Mouse (Mus musculus): ENCODE results near the gene Ccdc22.

Gene Ccdc22

DNA sequence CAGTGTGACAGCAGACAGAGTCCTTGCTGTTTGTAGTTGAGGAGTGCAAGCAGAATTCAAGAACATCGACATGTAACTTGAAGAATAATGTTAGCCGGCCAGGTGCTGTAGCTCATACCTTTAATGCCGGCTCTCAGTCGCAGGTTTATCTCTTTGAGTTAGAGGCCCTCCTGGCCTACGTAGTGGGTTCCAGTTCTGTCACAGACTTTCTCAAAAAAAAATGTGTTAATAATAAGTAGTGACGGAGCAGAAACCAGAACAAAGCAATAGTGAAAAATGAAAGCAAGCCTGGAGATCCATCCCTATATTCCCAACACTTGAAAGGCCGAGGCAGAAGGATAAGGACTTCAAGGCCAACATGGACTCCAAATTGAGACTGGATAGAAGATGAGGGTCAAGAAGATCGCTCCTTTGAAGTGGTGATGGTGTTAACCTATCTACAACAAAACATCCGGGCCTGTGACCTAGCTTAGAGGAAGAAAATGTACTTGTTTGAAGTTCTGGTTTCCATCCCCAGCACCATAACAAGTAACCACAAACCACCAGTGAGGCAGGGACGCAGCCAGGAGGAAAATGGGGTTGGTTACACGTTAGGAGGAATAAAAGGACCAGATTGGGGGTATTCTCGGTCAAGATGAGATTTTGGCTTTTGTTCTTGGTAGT lies 12.7 kb upstream of the Ccdc22 start:
- no peak overlapping the region for H3K4me3 ChIP-seq (replicated peaks; ENCODE audit: low read length)
- no peak for TF ChIP-seq NANOG (IDR thresholded peaks at IDR 0.05; ENCODE audit: borderline replicate concordance, low read length)
- no peak for TF ChIP-seq CTCF (conservative IDR thresholded peaks at IDR 0.05; ENCODE audit: low read length)
- no peak for TF ChIP-seq POU5F1 (IDR thresholded peaks at IDR 0.05; ENCODE audit: borderline replicate concordance, low read length)

DNA sequence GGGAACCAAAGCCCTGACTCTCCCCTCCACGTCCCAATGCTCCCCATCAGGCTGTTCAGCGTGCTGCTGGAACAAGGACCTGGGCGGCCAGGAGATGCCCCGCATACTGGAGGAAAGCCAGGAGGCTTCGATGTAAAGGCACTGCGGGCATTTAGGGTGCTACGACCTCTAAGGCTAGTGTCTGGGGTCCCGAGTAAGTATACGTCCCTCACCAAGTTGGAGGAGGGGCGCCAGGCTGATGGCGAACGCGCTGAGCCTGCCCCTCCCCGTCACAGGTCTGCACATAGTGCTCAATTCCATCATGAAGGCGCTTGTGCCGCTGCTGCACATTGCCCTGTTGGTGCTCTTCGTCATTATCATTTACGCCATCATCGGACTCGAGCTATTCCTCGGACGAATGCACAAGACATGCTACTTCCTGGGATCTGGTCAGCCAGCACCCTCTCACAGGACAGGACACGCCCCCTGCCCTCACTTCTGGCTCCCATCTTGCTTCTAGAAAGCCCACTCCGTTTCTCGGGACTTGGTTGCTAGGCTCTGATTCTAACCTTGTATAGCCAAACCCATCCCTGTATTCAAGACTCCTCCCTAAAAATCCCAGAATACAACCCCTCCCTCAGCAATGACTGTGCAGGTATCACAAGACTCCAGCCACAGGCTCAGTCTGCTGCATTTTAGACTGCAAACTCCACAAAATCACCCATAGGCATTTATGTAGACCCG lies 5.4 kb upstream of the Ccdc22 start:
- Histone ChIP-seq H3K4me3 (replicated peaks; ENCODE audit: low read length) (peak overlapping the region; percentile 69), H3K27me3 (ENCODE audit: insufficient read depth, low read length) (peaks cover 36% of the 10 kb centered on the region), H3K36me3 (ENCODE audit: insufficient read depth, low read length) (no peaks in the 10 kb centered on the region), H3K4me1 (replicated peaks; ENCODE audit: low read depth, low read length) (peaks cover 14% of the 10 kb centered on the region; the same call in 1 of the 2 replicates), H3K9me3 (ENCODE audit: low read length) (no peaks in the 10 kb centered on the region)
- no peak for TF ChIP-seq CTCF (conservative IDR thresholded peaks at IDR 0.05; ENCODE audit: low read length)
- no peak for TF ChIP-seq POU5F1 (IDR thresholded peaks at IDR 0.05; ENCODE audit: borderline replicate concordance, low read length)
- no peak for TF ChIP-seq NANOG (IDR thresholded peaks at IDR 0.05; ENCODE audit: borderline replicate concordance, low read length)

More for the DNA sequence above, 12.7 kb upstream of the Ccdc22 start:
- H3K9me3 ChIP-seq (ENCODE audit: low read length), result no peaks in the 10 kb centered on the region
- no peaks in the 10 kb centered on the region for H3K4me1 ChIP-seq (replicated peaks; ENCODE audit: low read depth, low read length)
- H3K27me3 ChIP-seq (ENCODE audit: insufficient read depth, low read length), result peaks cover 2% of the 10 kb centered on the region; the same call in 1 of the 2 replicates
- H3K36me3 ChIP-seq (ENCODE audit: insufficient read depth, low read length), result no peaks in the 10 kb centered on the region

DNA sequence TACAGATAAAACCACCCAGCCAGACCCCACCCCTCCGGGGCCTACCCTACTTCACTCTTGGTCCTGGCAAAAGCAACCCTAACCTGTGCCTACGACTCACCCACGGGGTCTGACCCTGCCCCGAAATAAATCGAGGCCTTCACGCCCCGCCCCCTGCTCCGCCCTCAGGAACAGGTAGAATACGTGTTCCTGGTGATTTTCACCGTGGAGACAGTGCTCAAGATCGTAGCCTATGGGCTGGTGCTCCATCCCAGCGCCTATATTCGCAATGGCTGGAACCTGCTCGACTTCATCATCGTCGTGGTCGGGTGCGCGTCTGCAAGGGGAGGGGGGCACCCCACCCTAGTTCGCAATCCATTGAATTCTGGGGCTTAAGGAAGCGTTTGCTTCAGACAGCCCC lies 4.7 kb upstream of the Ccdc22 start:
- TF ChIP-seq NANOG (IDR thresholded peaks at IDR 0.05; ENCODE audit: borderline replicate concordance, low read length) (no peak), POU5F1 (IDR thresholded peaks at IDR 0.05; ENCODE audit: borderline replicate concordance, low read length) (no peak), CTCF (conservative IDR thresholded peaks at IDR 0.05; ENCODE audit: low read length) (no peak)
- Histone ChIP-seq H3K36me3 (ENCODE audit: insufficient read depth, low read length) (no peaks in the 10 kb centered on the region), H3K9me3 (ENCODE audit: low read length) (no peaks in the 10 kb centered on the region), H3K4me1 (replicated peaks; ENCODE audit: low read depth, low read length) (peaks cover 14% of the 10 kb centered on the region; the same call in 1 of the 2 replicates), H3K4me3 (replicated peaks; ENCODE audit: low read length) (peak overlapping the region; percentile 69), H3K27me3 (ENCODE audit: insufficient read depth, low read length) (peaks cover 36% of the 10 kb centered on the region)

DNA sequence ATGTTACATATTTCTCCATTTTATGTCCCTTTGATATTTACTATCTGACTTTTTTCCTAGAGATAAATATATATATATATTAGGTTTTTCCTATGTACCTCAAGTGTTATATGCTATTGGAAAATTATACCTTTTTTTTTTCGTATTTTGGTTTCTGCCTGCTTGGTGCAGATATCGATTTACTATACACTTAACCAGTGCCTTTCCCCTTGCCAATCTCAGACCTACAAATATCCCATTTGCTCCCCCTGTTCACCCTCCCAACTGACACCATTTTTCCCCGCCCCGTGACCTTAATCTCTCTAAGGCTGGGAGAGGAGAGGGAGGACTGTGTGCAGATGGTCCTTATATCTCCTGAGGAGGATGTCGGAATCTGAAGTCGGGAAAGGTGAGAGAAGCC lies 1.5 kb upstream of the Ccdc22 start, which contains the start of gene Cacna1f:
Cacna1f (plus strand) TSS at position 301 of the 400 bp plus-strand sequence.
- Histone ChIP-seq H3K27me3 (ENCODE audit: insufficient read depth, low read length) (peaks cover 36% of the 10 kb centered on the region), H3K4me3 (replicated peaks; ENCODE audit: low read length) (no peak within 1 kb of the TSS), H3K4me1 (replicated peaks; ENCODE audit: low read depth, low read length) (peaks cover 24% of the 10 kb centered on the region), H3K9me3 (ENCODE audit: low read length) (no peaks in the 10 kb centered on the region), H3K36me3 (ENCODE audit: insufficient read depth, low read length) (peaks cover 19% of the 10 kb centered on the region)
- no peak for TF ChIP-seq NANOG (IDR thresholded peaks at IDR 0.05; ENCODE audit: borderline replicate concordance, low read length)
- no peak for TF ChIP-seq CTCF (conservative IDR thresholded peaks at IDR 0.05; ENCODE audit: low read length)
- TF ChIP-seq POU5F1 (IDR thresholded peaks at IDR 0.05; ENCODE audit: borderline replicate concordance, low read length), result no peak

DNA sequence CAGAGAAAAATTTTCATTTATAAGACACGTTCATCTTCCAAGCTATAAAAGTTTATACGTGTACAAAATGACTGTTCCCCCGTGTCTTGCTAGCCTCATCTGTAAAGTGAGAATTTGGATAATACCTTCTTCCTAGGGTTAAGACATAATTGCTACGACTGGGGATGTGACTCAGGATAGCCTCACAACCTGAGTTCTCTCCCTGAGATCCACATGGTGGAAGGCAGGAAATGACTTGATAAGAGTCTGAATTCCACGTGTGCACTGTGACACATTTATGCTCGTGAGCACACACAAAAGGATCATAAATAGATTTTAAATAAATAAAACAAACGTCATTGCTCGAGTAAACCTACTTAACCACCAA lies 241 bp upstream of the Ccdc22 start:
- Histone ChIP-seq H3K4me3 (replicated peaks; ENCODE audit: low read length) (no peak overlapping the region), H3K27me3 (ENCODE audit: insufficient read depth, low read length) (peaks cover 25% of the 10 kb centered on the region), H3K9me3 (ENCODE audit: low read length) (no peaks in the 10 kb centered on the region), H3K4me1 (replicated peaks; ENCODE audit: low read depth, low read length) (peaks cover 17% of the 10 kb centered on the region), H3K36me3 (ENCODE audit: insufficient read depth, low read length) (peaks cover 22% of the 10 kb centered on the region)
- TF ChIP-seq NANOG (IDR thresholded peaks at IDR 0.05; ENCODE audit: borderline replicate concordance, low read length) (no peak), POU5F1 (IDR thresholded peaks at IDR 0.05; ENCODE audit: borderline replicate concordance, low read length) (no peak), CTCF (conservative IDR thresholded peaks at IDR 0.05; ENCODE audit: low read length) (no peak)

DNA sequence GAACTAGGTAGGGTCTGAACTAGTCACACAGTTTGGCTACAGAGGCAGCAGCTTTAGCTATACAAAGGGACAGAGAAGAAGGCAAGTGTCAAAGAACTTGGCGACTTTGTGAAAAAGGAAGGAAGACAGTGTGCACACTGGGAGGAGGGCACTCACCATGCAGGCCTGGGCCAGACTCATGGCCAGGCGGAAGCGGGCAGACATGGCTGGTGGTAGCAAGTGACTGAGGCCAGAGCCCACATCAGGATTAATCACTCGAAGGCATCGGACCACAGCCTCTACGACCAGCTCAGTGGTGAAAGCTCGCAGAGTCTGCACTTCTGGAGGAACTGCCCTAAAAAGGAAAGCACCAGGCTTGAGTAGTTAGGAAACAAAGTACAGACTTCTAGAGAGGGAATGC lies 1.3 kb downstream of the Ccdc22 start:
- H3K27me3 ChIP-seq (ENCODE audit: insufficient read depth, low read length), result peaks cover 12% of the 10 kb centered on the region

DNA sequence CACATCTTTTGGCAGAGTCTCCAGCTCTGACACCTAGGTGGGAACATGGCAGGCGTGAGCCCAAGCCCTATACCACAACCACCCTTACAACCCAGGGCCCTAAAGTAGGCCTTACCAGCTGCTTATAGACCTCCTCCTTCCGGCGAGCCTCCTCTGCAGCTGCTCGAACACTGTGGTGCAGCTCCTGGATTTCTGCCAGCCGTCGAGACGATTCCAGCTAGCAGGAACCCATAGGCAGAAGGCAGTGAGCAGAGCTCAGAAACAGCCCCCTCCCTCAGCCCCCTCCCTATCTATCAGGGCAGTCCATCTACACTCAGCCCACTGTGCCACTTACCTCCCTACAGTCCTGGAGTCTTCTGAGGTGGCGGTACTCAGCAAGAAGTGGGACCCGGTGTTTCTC lies 9.9 kb downstream of the Ccdc22 start:
- TF ChIP-seq NANOG (IDR thresholded peaks at IDR 0.05; ENCODE audit: borderline replicate concordance, low read length) (no peak), CTCF (conservative IDR thresholded peaks at IDR 0.05; ENCODE audit: low read length) (no peak), POU5F1 (IDR thresholded peaks at IDR 0.05; ENCODE audit: borderline replicate concordance, low read length) (no peak)
- Histone ChIP-seq H3K4me1 (replicated peaks; ENCODE audit: low read depth, low read length) (0 out of 2 replicates have a peak, but pooled peaks cover 5% of the 10 kb centered on the region), H3K4me3 (replicated peaks; ENCODE audit: low read length) (no peak overlapping the region), H3K9me3 (ENCODE audit: low read length) (no peaks in the 10 kb centered on the region), H3K36me3 (ENCODE audit: insufficient read depth, low read length) (peaks cover 63% of the 10 kb centered on the region), H3K27me3 (ENCODE audit: insufficient read depth, low read length) (no peaks in the 10 kb centered on the region)

More for the DNA sequence above, 1.3 kb downstream of the Ccdc22 start:
- TF ChIP-seq NANOG (IDR thresholded peaks at IDR 0.05; ENCODE audit: borderline replicate concordance, low read length) (no peak), CTCF (conservative IDR thresholded peaks at IDR 0.05; ENCODE audit: low read length) (no peak), POU5F1 (IDR thresholded peaks at IDR 0.05; ENCODE audit: borderline replicate concordance, low read length) (no peak)
- Histone ChIP-seq H3K4me1 (replicated peaks; ENCODE audit: low read depth, low read length) (peaks cover 10% of the 10 kb centered on the region), H3K4me3 (replicated peaks; ENCODE audit: low read length) (no peak overlapping the region), H3K36me3 (ENCODE audit: insufficient read depth, low read length) (peaks cover 37% of the 10 kb centered on the region), H3K9me3 (ENCODE audit: low read length) (no peaks in the 10 kb centered on the region)

DNA sequence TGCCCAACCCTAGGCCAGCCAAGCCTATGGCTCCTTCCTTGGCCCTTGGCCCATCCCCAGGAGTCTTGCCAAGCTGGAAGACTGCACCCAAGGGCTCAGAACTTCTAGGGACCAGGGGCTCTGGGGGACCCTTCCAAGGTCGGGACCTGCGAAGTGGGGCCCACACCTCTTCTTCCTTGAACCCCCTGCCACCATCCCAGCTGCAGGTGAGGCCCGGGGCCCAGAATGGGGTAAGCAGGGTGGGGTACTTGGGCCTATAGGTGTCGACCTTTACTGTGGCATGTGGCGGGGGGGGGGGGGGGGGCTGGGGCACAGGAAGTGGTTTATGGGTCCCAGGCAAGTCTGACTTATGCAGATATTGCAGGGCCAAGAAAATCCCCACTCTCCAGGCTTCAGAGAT lies 19.0 kb downstream of the Ccdc22 start:
- no peak for TF ChIP-seq CTCF (conservative IDR thresholded peaks at IDR 0.05; ENCODE audit: low read length)
- no peak for TF ChIP-seq NANOG (IDR thresholded peaks at IDR 0.05; ENCODE audit: borderline replicate concordance, low read length)
- no peak for TF ChIP-seq POU5F1 (IDR thresholded peaks at IDR 0.05; ENCODE audit: borderline replicate concordance, low read length)
- Histone ChIP-seq H3K27me3 (ENCODE audit: insufficient read depth, low read length) (no peaks in the 10 kb centered on the region), H3K9me3 (ENCODE audit: low read length) (no peaks in the 10 kb centered on the region), H3K4me1 (replicated peaks; ENCODE audit: low read depth, low read length) (peaks cover 8% of the 10 kb centered on the region), H3K36me3 (ENCODE audit: insufficient read depth, low read length) (no peaks in the 10 kb centered on the region), H3K4me3 (replicated peaks; ENCODE audit: low read length) (no peak overlapping the region)
